Mouse (Mus musculus) thymus, postnatal 4 days (tissue): ENCODE results near the gene Id4.
A peak's percentile ranks its signal among the peaks of the same experiment; 100 is the strongest.

Experiments used
- DNase-seq: peaks from one replicate; pipeline ENCODE4 v3.0.0; 2021

Gene Id4

GRCm38 (mm10) chr13:48260690-48261278, at the start of gene Id4:
TSS of gene Id4 (plus strand) at chr13:48261228.
- peak; percentile 50 for DNase-seq

DNA sequence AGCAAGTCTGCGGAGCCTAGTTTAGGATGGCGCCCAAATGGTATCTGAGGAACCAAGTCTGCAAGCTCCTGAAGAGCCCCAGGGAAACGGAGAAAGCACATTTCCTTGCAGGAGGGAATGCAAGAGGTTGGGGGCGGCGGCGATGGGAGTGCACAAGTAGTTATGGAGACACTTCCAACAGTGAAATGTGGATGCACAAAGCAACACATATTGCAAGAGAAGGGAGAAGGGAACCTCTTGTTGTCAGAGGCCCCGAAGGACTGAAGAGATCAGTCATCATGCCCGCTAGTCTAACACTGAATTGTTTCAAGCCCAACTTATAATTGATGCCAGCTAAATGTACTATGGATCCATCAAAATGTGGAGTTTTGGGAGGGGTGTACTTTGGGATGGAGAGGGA, 33.9 kb upstream of the Id4 start:
- no peak for DNase-seq

- DNase-seq: peak; percentile 61
Observed at GRCm38 (mm10) chr13:48227712-48228111, 33.3 kb upstream of the Id4 start.

DNA sequence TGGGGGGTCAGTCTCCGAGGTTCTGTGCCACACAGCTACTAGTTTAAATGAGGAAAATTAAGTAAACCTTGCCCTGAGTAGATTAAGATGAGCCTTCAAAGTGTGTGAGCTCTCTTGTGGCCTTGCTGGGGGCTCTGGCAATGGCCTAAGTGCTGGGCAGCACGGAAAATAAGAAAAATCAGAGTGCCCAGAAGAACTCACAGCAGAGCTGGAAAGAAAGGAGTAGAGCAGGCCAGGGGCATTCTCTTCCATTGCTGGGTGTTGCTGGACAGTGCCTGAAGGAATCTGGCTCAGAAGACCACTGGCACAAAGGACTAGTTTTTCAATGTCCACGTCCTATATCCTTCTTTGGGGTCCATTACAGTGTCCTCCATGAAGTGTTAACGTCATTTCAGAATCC, 32.9 kb upstream of the Id4 start:
- DNase-seq: no peak

- DNase-seq: no peak
Observed at GRCm38 (mm10) chr13:48230996-48231395, 30.0 kb upstream of the Id4 start.

GRCm38 (mm10) chr13:48236436-48236835, 24.6 kb upstream of the Id4 start:
- no peak for DNase-seq

DNA sequence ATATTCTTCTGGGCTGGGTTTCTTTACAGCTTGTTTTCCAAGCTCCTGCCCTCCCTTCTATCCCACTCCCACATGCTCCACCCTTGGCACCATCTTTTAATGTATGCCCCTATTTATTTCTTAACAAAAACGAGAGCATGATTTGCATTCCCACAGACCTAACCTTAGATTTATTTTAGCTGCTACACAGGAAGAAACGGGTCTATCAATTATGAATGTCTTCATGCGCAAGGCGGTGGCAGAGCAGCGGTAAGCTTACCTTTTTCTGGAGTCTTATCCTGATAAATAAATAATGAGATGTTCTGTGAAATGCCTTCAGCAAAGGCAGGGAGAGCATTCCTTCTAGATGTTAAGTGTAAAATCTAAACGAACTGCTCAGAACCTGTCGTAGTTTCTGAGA, 24.2 kb upstream of the Id4 start:
- DNase-seq: no peak

DNA sequence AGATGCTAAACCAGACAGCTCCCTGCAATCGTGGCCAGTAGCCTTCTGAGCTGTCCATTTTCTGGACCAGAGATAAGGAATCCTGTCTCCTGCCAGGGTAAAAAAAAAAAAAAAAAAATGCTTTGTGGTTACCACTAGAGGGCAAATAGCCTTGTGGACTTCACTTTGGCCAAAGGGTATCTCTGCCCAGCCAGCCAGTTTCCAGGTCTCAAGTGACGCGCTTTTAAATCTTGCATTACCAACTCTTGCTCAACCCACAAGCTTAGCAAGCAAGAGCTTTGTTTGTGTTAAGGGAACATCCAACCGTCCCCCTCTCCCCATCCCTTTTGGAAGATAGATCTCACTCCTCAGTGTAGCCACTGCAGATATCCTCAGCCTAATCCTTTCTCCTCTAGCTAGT, 23.5 kb upstream of the Id4 start:
- DNase-seq: no peak

DNA sequence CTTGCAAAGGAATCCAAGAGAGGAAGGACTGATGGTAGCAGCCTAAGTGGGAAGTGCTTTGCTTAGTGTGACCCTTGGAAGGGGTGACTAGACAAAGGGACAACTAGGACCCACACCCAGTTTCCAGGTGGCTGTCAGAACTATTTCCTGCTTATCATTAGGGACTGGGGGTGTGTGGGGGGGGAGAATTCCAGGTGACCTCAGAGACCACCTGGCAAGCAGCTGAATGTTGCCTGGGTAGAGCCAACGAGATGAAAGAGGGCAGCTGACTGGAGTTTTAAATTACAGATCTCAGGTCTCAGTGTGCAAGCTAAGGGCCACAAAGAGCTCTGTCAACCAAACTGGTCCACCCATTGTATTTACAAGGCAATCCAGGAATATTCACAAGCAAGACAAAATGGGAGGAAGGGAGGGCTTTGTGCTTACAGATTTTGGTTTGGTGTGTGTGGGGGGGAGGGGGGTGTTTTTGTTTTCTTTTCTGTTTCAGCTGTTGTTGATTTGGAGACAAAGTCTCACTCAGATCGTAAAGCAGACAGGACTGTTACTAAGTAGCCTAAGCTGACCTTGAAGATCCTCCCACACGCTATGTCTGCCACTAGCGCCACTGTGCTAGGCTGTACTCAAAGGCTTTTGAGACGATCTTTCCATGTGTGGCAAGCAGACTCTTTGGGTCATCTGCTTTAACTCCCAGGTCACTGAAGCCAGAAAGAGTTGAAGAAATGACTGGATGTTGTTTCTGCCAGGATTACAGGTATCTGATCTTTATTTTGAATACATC, 15.6 kb upstream of the Id4 start:
- no peak for DNase-seq

- no peak for DNase-seq
Observed at GRCm38 (mm10) chr13:48252559-48252958, 8.5 kb upstream of the Id4 start.

DNA sequence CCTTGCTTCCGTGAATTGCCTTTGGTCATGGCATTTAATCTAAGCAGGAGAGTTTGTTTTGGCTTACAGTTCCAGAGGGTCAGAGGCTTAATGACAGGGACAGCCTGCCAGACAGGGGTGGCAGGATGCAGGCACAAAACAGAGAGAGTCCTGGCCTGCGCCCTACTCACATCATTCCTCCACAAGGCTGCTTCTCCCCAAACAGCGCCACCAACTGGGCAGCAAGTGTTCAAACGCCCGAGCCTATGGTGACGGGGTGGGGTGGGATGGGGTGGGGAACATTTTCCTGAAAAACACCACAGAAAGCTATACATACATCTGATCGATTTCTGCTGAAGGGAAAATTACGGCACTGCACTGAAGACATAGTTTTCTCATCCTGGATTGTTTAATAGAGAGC, 6.0 kb upstream of the Id4 start:
- no peak for DNase-seq

GRCm38 (mm10) chr13:48261341-48262221, 553 bp downstream of the Id4 start:
- peak; percentile 27 for DNase-seq

DNA sequence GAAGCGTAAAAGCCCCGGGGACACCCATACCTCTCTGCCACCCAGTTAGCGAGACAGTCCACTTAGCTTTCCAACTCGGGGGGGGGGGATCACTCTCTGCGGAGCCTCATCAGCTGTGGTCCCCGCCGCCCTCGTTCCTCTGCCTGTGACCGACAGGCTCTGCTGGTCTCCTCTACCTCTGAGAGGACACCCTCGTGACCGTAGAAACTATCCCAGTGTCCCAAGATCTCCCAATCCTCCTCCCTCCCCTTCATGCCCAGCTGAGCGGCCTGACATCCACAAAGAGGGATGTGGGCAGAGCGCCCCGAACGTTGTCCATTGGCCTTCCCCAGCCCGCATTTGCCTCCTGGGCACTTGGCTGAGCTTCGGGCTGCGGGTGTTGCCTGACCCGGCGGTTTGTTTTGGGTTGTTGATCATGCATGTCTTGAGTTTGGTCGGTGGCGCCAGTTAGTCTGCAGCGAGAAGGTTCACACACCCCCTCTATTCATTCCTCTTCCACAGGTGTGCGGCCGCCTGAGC, 1.5 kb downstream of the Id4 start:
- no peak for DNase-seq

DNA sequence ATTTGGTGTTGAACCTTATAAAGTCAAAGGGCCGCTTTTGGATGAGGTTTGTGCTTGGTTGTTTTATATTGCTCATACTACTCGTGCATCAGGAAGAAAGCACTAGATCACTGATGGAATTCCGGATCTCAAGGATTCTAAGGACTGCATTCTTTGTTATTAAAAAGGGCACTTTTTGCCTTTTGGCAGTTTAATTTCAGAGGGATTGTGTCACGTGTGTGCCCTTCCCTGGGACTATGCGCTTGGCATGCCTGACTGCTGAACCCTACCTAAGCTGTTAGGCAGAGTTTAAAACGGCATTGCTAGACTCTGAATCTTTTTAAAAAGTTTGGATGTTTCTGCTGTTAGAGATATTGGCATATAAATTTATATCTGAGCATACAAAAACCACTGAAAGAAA, 4.0 kb downstream of the Id4 start:
- DNase-seq: no peak

GRCm38 (mm10) chr13:48273451-48274069, 12.5 kb downstream of the Id4 start:
- peak; percentile 5 for DNase-seq

GRCm38 (mm10) chr13:48274107-48274506, 13.1 kb downstream of the Id4 start:
- DNase-seq: no peak

- no peak for DNase-seq
Observed at GRCm38 (mm10) chr13:48276981-48277380, 16.0 kb downstream of the Id4 start.

DNA sequence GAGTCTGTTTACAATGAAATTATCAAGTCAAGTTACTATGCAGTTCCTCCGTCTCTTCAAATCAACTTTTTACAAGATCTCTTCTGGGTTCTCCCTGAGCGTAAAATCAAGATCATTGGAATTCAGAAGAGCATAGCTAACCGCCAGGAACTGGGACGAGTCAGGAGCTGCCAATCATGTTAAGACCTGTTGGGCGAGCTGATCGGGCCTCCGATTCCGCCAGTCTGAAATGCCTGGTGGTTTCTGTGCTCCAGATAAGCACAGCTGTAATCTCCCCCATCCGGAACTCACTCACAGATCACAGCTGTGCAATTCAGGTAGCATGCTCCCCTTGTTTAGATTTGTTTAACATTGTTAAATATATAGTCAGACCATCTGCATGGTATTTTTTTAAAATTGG, 23.4 kb downstream of the Id4 start:
- DNase-seq: no peak

- DNase-seq: no peak
Observed at GRCm38 (mm10) chr13:48284918-48285693, 24.1 kb downstream of the Id4 start.

GRCm38 (mm10) chr13:48290427-48290826, 29.4 kb downstream of the Id4 start:
- DNase-seq: no peak

DNA sequence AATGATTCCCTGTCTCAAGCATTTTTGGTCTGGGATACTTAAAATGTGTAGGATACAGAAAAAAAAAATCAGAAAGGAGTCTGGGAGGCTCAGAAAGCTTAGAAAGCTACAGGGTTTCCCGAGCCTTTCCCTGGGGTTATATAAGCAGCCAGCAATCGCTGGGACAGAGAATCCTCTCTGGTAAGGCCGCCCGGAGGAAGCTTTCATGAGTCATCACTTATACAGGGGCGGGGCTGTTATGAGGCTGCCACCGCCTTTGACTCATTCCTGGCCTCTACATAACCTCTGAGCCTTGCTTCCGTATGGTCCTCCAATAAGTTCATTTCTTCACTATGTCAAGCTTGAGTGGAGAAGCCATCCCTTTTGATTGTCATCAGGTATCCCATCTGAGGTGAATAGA, 53.5 kb downstream of the Id4 start:
- DNase-seq: no peak
